Mouse (Mus musculus): ENCODE results near the gene Zfp607a. TPM values are rescaled to one million over a fixed set of nuclear protein-coding genes. Genes with fewer than 3 reads are reported as not detected.

The Zfp607a gene
- polyA plus RNA-seq (2015; fragmentation: Illumina TruSeq; extraction: RNeasy Lipid Tissue Mini Kit (QIAGEN cat#74804); ENCODE audit: insufficient read depth, low read depth, low replicate concordance) = 1.6 TPM

DNA sequence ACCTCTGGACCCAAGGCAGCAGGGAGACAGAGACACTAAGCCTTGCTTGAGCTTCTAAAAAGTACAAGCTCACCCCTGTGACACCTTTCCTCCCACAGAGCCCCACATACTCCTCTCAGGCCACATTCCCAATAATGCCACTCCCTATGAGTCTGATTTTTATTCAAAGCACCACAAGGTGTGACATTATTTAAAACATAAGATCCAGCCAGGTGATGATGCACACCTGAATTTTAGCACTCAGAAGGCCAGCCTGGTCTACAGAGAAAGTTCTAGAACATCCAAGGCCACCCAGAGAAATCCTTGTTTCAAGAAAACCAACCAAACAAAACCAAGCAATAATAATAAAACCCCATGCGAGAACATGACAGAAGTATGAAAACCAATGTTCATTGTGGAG lies at the start of gene Zfp607a:
TSS of gene Zfp607a (plus strand) at position 301 of the 400 bp plus-strand sequence.

DNA sequence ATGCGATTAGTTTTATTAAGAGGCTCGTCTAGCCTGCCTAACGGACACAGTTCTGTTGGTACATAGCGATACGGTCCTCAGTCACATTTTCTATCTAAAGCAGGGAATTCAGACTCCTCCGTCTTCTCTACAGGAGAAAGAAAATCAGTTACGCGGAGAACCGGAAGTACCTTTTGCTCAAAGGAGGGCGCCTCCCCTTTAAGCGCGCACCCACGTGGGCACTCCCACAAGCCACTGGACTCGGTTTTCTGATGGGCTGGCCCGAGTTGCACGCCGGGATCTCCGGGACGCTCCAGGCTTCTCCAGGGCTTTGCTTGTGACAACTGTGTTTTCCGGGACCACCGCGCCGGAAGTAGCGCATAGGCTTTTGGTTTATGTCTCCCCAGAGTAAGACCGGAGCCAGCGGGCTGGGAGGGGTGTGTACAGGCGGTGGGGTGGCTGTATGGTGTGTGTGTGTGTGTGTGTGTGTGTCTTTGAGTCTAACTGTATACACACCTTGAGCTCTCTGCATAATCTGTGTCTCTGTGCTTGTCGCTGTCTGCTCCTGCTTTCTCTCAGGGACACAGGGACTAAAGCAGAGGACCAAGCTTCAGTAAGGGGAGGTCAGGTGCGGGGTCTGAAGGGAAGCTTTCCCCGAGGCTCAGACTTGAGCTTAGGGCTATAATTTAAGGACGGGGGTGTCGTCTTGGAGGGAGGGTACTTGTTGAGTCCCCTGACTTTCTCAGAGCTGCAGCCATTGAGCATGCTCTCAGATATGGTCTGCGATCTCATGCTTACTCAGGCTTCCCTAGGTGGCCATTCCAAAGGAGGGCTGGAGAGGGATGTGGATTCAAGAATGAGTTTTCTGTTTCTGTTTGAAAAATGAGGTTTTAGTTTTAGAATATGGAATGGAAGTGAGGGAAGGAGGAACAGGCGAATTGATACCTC lies 18.7 kb upstream of the Zfp607a start, which contains the start of gene Zfp59:
TSS of gene Zfp59 (plus strand) at position 285 of the 927 bp plus-strand sequence.

DNA sequence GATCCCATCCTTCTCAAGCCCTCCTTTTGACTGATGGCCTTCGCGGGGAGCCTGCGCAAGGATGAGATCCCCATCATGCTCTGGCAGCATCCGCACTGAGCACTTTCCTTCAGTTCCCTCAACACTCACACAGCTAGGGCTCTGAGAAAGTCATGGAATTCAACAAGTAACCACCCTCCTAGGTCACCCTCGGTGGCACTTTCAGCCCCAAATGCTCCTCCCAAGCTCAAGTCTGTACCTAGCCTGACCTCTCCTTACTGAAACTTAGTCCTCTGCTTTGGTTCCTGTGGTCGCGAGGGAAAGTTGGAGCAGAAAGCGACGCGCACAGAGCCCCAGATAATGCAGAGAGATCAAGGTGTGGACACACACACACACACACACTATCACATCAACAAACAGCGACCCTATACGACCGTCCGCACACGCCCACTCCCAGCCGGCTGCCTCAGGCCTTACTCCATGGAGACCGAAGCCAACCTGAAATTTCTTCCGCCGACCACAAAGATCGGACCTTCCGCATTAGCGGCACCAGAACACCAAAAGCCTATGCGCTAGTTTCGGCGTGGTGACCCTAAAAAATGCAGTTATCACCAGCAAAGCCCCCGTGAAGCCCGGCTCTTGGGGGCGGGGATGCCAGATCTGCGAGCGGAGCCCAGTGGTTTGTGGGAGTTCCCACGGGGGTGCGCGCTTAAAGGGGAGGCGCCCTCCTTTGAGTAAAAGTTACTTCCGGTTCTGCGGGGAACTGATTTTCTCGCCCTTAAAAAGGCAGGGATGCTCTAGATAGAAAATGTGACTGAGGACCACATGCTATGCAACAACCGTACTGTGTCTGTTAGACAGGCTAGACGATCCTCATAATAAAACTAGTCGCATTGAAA lies 71.7 kb downstream of the Zfp607a start, which contains the start of gene Zfp974:
TSS of gene Zfp974 (minus strand) at position 643 of the 878 bp plus-strand sequence.

Other genes with a start within 250 kb of the Zfp607a start
- not detected for gene Ttc9b, start 203.6 kb upstream of the Zfp607a start, polyA plus RNA-seq (2015; fragmentation: Illumina TruSeq; extraction: RNeasy Lipid Tissue Mini Kit (QIAGEN cat#74804); ENCODE audit: insufficient read depth, low read depth, low replicate concordance)
- 5.3 TPM for gene Map3k10, start 182.9 kb upstream of the Zfp607a start, polyA plus RNA-seq (2015; fragmentation: Illumina TruSeq; extraction: RNeasy Lipid Tissue Mini Kit (QIAGEN cat#74804); ENCODE audit: insufficient read depth, low read depth, low replicate concordance)
- gene Zfp607b, start 168.2 kb upstream of the Zfp607a start, polyA plus RNA-seq (2015; fragmentation: Illumina TruSeq; extraction: RNeasy Lipid Tissue Mini Kit (QIAGEN cat#74804); ENCODE audit: insufficient read depth, low read depth, low replicate concordance) = 0.39 TPM
- gene Zfp60, start 126.1 kb upstream of the Zfp607a start, polyA plus RNA-seq (2015; fragmentation: Illumina TruSeq; extraction: RNeasy Lipid Tissue Mini Kit (QIAGEN cat#74804); ENCODE audit: insufficient read depth, low read depth, low replicate concordance) = 2.9 TPM
- 1.2 TPM for gene Zfp626, start 50.3 kb upstream of the Zfp607a start, polyA plus RNA-seq (2015; fragmentation: Illumina TruSeq; extraction: RNeasy Lipid Tissue Mini Kit (QIAGEN cat#74804); ENCODE audit: insufficient read depth, low read depth, low replicate concordance)
- gene Zfp59, start 18.9 kb upstream of the Zfp607a start, polyA plus RNA-seq (2015; fragmentation: Illumina TruSeq; extraction: RNeasy Lipid Tissue Mini Kit (QIAGEN cat#74804); ENCODE audit: insufficient read depth, low read depth, low replicate concordance) = 1.5 TPM
- 2.9 TPM for gene Zfp974, start 71.9 kb downstream of the Zfp607a start, polyA plus RNA-seq (2015; fragmentation: Illumina TruSeq; extraction: RNeasy Lipid Tissue Mini Kit (QIAGEN cat#74804); ENCODE audit: insufficient read depth, low read depth, low replicate concordance)
- gene Zfp780b, start 121.6 kb downstream of the Zfp607a start, polyA plus RNA-seq (2015; fragmentation: Illumina TruSeq; extraction: RNeasy Lipid Tissue Mini Kit (QIAGEN cat#74804); ENCODE audit: insufficient read depth, low read depth, low replicate concordance) = 3.1 TPM
- 0.35 TPM for gene Zfp850, start 156.6 kb downstream of the Zfp607a start, polyA plus RNA-seq (2015; fragmentation: Illumina TruSeq; extraction: RNeasy Lipid Tissue Mini Kit (QIAGEN cat#74804); ENCODE audit: insufficient read depth, low read depth, low replicate concordance)
- gene Psmc4, start 192.6 kb downstream of the Zfp607a start, polyA plus RNA-seq (2015; fragmentation: Illumina TruSeq; extraction: RNeasy Lipid Tissue Mini Kit (QIAGEN cat#74804); ENCODE audit: insufficient read depth, low read depth, low replicate concordance) = 35.1 TPM
- 0.37 TPM for gene Fcgbp, start 213.7 kb downstream of the Zfp607a start, polyA plus RNA-seq (2015; fragmentation: Illumina TruSeq; extraction: RNeasy Lipid Tissue Mini Kit (QIAGEN cat#74804); ENCODE audit: insufficient read depth, low read depth, low replicate concordance)

Measured in pancreas, adult 10 weeks (tissue).